Mouse (Mus musculus) gastrocnemius, adult 18-20 months (tissue): ENCODE data around the gene Bub3. TPM values are rescaled to one million over a fixed set of nuclear protein-coding genes. Genes with fewer than 3 reads are reported as not detected.

Source experiments
- DNase-seq: peaks from one replicate; pipeline ENCODE4 v3.0.0; 2021; ENCODE audit warnings: low spot score
- total RNA-seq, 2 experiments: library from RNA; stranded (reverse); gene quantifications; 2 replicates each; pipeline ENCODE4 v1.2.3; 2021

Bub3 gene
- total RNA-seq, 2 experiments from 2014 or later = 28.1 to 33.7 TPM

DNA sequence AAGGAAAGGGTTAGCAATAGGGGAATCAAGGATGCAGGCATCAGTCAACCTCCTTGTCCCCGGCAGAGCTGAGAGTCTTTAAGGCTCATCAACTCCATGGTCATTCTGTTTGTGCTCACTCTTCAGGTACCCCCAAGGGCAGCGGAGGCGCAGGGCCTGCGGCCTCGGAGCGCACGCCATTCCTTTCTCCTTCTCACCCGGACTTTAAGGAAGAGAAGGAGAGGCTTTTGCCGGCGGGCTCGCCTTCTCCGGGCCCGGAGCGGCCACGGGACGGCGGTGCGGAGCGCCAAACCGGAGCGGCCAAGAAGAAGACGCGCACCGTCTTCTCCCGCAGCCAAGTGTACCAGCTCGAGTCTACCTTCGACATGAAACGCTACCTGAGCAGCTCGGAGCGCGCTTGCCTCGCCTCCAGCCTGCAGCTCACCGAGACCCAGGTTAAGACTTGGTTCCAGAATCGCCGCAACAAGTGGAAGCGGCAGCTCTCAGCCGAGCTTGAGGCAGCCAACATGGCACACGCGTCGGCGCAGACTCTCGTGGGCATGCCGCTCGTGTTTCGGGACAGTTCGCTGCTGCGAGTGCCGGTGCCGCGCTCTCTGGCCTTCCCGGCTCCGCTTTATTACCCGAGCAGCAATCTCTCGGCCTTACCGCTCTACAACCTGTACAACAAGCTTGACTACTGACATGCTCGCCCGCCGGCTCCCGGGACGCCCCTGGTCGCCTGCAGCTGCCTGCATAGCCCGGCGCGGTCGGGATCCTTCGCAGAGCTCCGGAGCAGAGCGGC is 4.5 kb upstream of the Bub3 start:
- DNase-seq = no peak

- DNase-seq = no peak
Measured at GRCm38 (mm10) chr7:131556116-131556515, 3.9 kb upstream of the Bub3 start.

DNA sequence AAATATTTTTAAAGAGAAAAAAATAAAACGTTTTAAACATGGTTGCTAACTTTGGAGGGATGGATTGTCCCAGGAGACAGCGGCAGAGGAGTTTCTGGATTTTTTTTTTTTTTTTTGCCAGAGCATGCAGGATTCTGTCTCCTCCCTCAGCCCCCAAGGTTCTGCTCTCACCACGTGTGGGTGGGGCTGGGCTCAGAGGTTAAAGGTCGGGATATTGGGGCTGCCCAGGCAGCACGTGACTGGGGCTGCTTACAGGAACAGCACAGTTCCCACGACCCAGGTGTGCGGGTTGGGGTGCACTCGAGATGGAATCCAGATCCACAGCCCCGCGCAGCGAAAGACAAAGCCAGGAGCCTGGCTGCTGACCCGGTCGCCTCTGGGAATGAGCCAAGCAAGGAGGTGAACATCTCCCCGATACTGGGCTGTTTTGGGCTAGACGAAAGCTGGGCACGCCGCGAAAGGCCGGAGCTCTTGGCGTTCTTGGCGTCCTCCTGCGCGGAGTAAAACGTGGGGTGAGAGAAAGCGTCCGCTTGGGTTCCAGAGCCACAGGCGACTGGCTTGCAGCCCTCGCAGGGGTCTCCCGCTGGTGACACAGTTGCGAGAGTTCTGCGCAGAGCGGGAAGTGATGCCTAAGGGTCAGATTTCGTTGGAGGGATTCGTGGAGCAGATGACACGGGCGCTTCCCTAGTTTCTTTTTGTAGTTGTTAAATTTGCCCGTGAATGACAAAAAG is 3.3 kb upstream of the Bub3 start:
- no peak for DNase-seq

GRCm38 (mm10) chr7:131557751-131558150 is 2.3 kb upstream of the Bub3 start:
- DNase-seq = no peak

- no peak for DNase-seq
Measured at GRCm38 (mm10) chr7:131560697-131561042, 648 bp downstream of the Bub3 start.

GRCm38 (mm10) chr7:131575246-131575645 is 15.2 kb downstream of the Bub3 start:
- DNase-seq = no peak

DNA sequence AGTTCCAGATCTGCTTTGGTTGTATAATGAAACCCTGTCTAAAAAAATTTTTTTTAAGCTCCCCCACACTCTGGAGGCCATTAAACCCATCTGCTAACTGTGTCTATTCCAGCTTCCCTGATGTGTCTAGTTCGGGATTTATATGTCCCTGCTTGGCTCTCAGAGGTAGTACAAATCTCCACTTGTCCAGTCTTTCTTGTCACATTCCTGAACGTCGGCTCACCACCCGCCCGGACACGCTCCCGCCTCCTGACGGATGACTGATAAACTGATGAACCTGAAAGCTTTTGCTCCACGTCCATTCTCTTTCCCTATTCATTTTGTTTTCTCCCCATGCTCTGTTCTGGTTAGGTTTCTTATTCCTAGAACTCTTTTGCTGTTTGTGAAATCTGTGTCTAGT is 22.2 kb downstream of the Bub3 start:
- DNase-seq = no peak

- DNase-seq = no peak
Measured at GRCm38 (mm10) chr7:131585551-131585950, 25.5 kb downstream of the Bub3 start.

GRCm38 (mm10) chr7:131597779-131598482 is 37.9 kb downstream of the Bub3 start:
- no peak for DNase-seq

GRCm38 (mm10) chr7:131598483-131598824 is 38.4 kb downstream of the Bub3 start:
- DNase-seq = no peak

DNA sequence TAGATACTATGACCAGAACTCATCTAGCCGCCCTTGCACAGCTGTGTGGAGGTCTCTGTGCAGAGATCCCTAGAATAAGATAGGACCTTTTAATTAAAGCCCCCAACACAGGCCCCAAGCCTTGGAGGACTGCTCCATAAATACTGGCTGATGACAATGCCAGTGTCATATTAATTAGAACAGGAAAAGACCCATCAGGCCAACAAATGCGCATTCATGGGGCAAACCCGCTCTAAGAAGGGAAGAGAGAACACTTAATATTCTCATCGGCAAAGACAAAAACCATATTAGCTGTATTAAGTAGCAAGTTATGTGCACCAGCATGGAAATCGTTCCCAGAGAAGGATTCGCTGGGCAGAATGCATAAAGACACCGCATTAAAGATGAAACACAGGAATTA is 42.1 kb downstream of the Bub3 start:
- DNase-seq = no peak

DNA sequence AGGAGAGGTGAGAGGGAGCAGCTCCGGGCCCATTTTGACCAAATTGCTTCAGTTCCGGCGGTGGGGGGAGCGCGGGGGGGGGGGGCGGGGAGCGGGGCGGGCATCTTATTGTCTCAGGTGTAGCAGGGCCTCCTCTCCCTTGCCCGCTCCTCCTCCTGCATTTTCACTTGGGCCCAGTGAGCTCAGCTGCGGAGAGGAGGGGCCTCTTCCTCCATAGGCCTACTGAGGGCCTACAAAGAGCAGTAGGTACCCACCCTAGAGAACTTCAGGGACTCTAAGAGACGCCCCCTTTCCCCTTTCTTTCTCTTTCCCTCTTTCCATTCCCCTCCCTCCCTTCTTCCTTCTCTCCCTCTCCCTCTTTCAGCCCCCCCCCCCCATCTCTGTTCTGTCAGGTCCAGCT is 43.2 kb downstream of the Bub3 start:
- no peak for DNase-seq

- no peak for DNase-seq
Measured at GRCm38 (mm10) chr7:131604946-131605345, 44.9 kb downstream of the Bub3 start.

- no peak for DNase-seq
Measured at GRCm38 (mm10) chr7:131605481-131605880, 45.5 kb downstream of the Bub3 start.

GRCm38 (mm10) chr7:131608049-131608448 is 48.0 kb downstream of the Bub3 start:
- DNase-seq = no peak

- no peak for DNase-seq
Measured at GRCm38 (mm10) chr7:131609677-131610076, 49.7 kb downstream of the Bub3 start.

Other genes starting within 250 kb of the Bub3 start
- gene Cuzd1, start 237.9 kb upstream of the Bub3 start, total RNA-seq = under 1 TPM; 0.81 to 0.91 TPM
- not detected for gene Fam24b, start 230.7 kb upstream of the Bub3 start, total RNA-seq
- gene Fam24a, start 226.4 kb upstream of the Bub3 start, total RNA-seq = not detected
- 10 to 100 TPM; 18.6 to 31.3 TPM for gene 2310057M21Rik, start 197.5 kb upstream of the Bub3 start, total RNA-seq
- gene Pstk, start 189.1 kb upstream of the Bub3 start, total RNA-seq = 10 to 100 TPM; 37.8 to 43.5 TPM
- 10 to 100 TPM; 31.8 to 33.3 TPM for gene Ikzf5, start 149.7 kb upstream of the Bub3 start, total RNA-seq
- 100 to 1,000 TPM; 158 to 191 TPM for gene Acadsb, start 149.6 kb upstream of the Bub3 start, total RNA-seq
- gene Hmx3, start 17.4 kb upstream of the Bub3 start, total RNA-seq = not detected
- not detected for gene Hmx2, start 11.4 kb upstream of the Bub3 start, total RNA-seq